Mouse (Mus musculus) myocyte (in vitro differentiated cells): ENCODE results near the gene Crispld2. TPM values are rescaled to one million over a fixed set of nuclear protein-coding genes. Genes with fewer than 3 reads are reported as not detected.

Experiments
- H3K27me3 ChIP-seq: one replicate; pipeline ENCODE4 v1.6.1; 2011; ENCODE audit not compliant: control insufficient read depth, insufficient read depth, insufficient read length
- H3K36me3 ChIP-seq: one replicate; pipeline ENCODE4 v1.6.1; 2011; ENCODE audit not compliant: control insufficient read depth, insufficient read depth
- H3K4me2 ChIP-seq: one replicate; pipeline ENCODE4 v1.6.1; 2011; ENCODE audit warnings: low read depth, control low read depth
- H3K4me3 ChIP-seq: one replicate; pipeline ENCODE4 v1.5.1; 2011; ENCODE audit warnings: mild to moderate bottlenecking, control low read depth, moderate library complexity
- H3K79me2 ChIP-seq: one replicate; pipeline ENCODE4 v1.6.1; 2011; ENCODE audit not compliant: control insufficient read depth, insufficient read depth
- H3ac ChIP-seq: one replicate; pipeline ENCODE4 v1.6.1; 2011; ENCODE audit not compliant: control insufficient read depth, insufficient read length
- CEBPB ChIP-seq: IDR thresholded peaks from 2 replicates; pipeline ENCODE4 v1.6.1; 2011; ENCODE audit warnings: mild to moderate bottlenecking, moderate library complexity; ENCODE audit not compliant: poor library complexity, insufficient read depth, severe bottlenecking
- E2F4 ChIP-seq: IDR thresholded peaks from one replicate; pipeline ENCODE4 v1.6.1; 2011; ENCODE audit warnings: mild to moderate bottlenecking, control low read depth, moderate library complexity; ENCODE audit not compliant: insufficient read depth
- MAX ChIP-seq: IDR thresholded peaks from one replicate; pipeline ENCODE4 v1.6.1; 2011; ENCODE audit warnings: low read depth, mild to moderate bottlenecking, control low read depth
- MYOD1 ChIP-seq, 3 experiments: IDR thresholded peaks; one replicate each; pipeline ENCODE4 v1.6.1; 2011; ENCODE audit warnings: control low read depth in 2 of 3, low read depth in 2 of 3, mild to moderate bottlenecking in 2 of 3, moderate library complexity in 1 of 3; ENCODE audit not compliant: insufficient read length in 2 of 3, control insufficient read depth in 1 of 3
- MYOG ChIP-seq, 3 experiments: IDR thresholded peaks; one replicate each; pipeline ENCODE4 v1.6.1; 2011; ENCODE audit warnings: control low read depth in 2 of 3, low read depth in 2 of 3, mild to moderate bottlenecking in 2 of 3; ENCODE audit not compliant: insufficient read length in 2 of 3, control insufficient read depth in 1 of 3, insufficient read depth in 1 of 3
- POLR2A ChIP-seq: IDR thresholded peaks from one replicate; pipeline ENCODE4 v1.6.1; 2011; ENCODE audit warnings: low read depth, mild to moderate bottlenecking, control low read depth, moderate library complexity; ENCODE audit not compliant: insufficient read length
- POLR2AphosphoS2 ChIP-seq: IDR thresholded peaks from one replicate; pipeline ENCODE4 v1.6.1; 2011; ENCODE audit warnings: low read depth, control low read depth; ENCODE audit not compliant: insufficient read length
- REST ChIP-seq: IDR thresholded peaks from one replicate; pipeline ENCODE4 v1.6.1; 2011; ENCODE audit warnings: mild to moderate bottlenecking, control low read depth, moderate library complexity; ENCODE audit not compliant: insufficient read depth, insufficient read length
- SRF ChIP-seq: IDR thresholded peaks from one replicate; pipeline ENCODE4 v1.6.1; 2011; ENCODE audit warnings: low read depth; ENCODE audit not compliant: control insufficient read depth, insufficient read length
- TCF12 ChIP-seq: IDR thresholded peaks from one replicate; pipeline ENCODE4 v1.6.1; 2011; ENCODE audit warnings: mild to moderate bottlenecking, control low read depth; ENCODE audit not compliant: poor library complexity, insufficient read depth, severe bottlenecking
- TCF3 ChIP-seq: IDR thresholded peaks from one replicate; pipeline ENCODE4 v1.6.1; 2011; ENCODE audit warnings: low read depth, control low read depth; ENCODE audit not compliant: insufficient read length
- USF1 ChIP-seq: IDR thresholded peaks from one replicate; pipeline ENCODE4 v1.6.1; 2011; ENCODE audit warnings: low read depth, mild to moderate bottlenecking, control low read depth, moderate library complexity
- polyA plus RNA-seq: library from polyadenylated mRNA; unstranded; fragments of >200 nt; fragmentation: generic; extraction: Trizol; gene quantifications from one replicate; pipeline ENCODE4 v1.2.1, GENCODE M21; 2012; ENCODE audit warnings: missing spikeins

Crispld2 gene
- polyA plus RNA-seq, 1 experiment = 0.07 TPM

DNA sequence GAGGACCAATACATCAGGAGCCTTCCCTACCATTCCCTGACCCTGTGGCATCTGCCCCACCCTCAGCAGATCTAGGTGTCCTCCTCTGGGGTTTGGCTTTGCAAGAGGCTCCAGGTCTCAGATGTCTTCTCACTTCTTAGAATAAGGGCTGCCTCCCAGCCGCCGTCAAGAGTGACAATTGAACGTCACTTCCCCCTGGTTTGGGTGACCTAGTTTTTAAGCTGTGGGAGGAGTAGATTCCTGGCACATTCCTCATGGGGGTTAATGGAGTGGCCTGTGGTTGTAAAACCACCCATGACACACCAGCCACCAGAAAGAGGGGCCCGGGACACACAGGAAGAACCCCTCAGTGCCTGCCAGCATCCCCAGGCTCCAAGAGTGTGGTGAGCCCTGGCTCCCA lies 58.8 kb downstream of the Crispld2 start:
- Histone ChIP-seq H3K4me3 (no peak overlapping the region), H3K36me3 (no peaks in the 10 kb centered on the region), H3ac (no peak overlapping the region), H3K27me3 (no peaks in the 10 kb centered on the region), H3K79me2 (no peaks in the 10 kb centered on the region), H3K4me2 (peak overlapping the region; percentile 27)
- no peak for TF ChIP-seq USF1
- no peak for TF ChIP-seq REST
- no peak for TF ChIP-seq POLR2AphosphoS2
- TF ChIP-seq E2F4 = no peak
- TF ChIP-seq MAX = no peak
- TF ChIP-seq MYOD1 (IDR thresholded peaks at IDR 0.05; ENCODE audit: control insufficient read depth in 1 of 3, insufficient read length in 2 of 3, low read depth in 2 of 3) = no peak
- TF ChIP-seq MYOG (IDR thresholded peaks at IDR 0.05; ENCODE audit: control insufficient read depth in 1 of 3, insufficient read depth in 1 of 3, insufficient read length in 2 of 3, low read depth in 2 of 3) = no peak
- no peak for TF ChIP-seq TCF12

DNA sequence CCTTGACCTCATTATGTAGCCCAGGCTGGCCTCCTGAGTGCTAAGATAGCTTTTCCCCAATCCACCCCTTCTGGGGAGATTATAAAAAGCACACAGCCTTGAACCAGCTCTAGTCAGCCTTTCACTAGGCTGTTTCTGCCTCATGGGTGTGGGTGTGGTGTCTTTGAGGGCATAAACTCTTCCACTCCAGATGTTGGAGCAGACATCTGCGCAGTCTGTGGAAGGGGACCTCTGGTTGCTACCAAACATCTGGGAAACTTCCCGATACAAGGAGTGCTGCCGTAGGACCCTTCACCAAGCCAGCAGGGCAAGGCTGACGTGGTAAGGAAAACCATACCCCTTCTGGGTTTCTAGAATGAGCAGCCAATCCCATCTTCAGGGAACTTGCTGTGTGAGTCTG lies 59.7 kb downstream of the Crispld2 start:
- TF ChIP-seq MAX (no peak), TCF3 (no peak), E2F4 (no peak), REST (no peak), USF1 (no peak), POLR2AphosphoS2 (no peak), CEBPB (no peak), MYOG (IDR thresholded peaks at IDR 0.05; ENCODE audit: control insufficient read depth in 1 of 3, insufficient read depth in 1 of 3, insufficient read length in 2 of 3, low read depth in 2 of 3) (no peak), SRF (no peak), POLR2A (no peak), TCF12 (no peak), MYOD1 (IDR thresholded peaks at IDR 0.05; ENCODE audit: control insufficient read depth in 1 of 3, insufficient read length in 2 of 3, low read depth in 2 of 3) (no peak)
- Histone ChIP-seq H3K4me2 (no peak overlapping the region), H3K27me3 (no peaks in the 10 kb centered on the region), H3K4me3 (no peak overlapping the region), H3ac (no peak overlapping the region), H3K36me3 (no peaks in the 10 kb centered on the region), H3K79me2 (no peaks in the 10 kb centered on the region)

DNA sequence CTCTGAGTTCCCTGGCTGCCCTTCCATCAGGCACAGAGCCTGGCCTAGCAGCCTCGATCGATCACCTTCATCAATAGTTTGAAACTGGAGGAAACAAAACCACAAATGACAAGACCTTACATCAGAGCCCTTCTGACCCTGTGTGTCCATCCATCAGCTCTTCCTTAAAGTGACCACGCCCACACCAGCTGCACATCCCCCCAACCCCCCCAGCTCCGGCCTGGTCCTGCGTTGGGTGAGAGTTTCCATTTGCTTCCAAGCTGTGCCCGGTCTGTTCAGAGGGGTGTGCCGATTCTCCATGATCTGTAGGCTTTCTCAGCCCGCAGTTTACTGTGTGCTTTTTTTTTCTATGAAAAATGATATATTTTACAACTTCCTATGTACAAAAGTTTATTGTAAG lies 60.1 kb downstream of the Crispld2 start:
- Histone ChIP-seq H3K79me2 (no peaks in the 10 kb centered on the region), H3ac (no peak overlapping the region), H3K4me3 (no peak overlapping the region), H3K27me3 (no peaks in the 10 kb centered on the region), H3K4me2 (no peak overlapping the region), H3K36me3 (no peaks in the 10 kb centered on the region)
- TF ChIP-seq POLR2AphosphoS2 (no peak), MAX (no peak), MYOG (IDR thresholded peaks at IDR 0.05; ENCODE audit: control insufficient read depth in 1 of 3, insufficient read depth in 1 of 3, insufficient read length in 2 of 3, low read depth in 2 of 3) (peak in 1 of 3 experiments; percentile 11)

DNA sequence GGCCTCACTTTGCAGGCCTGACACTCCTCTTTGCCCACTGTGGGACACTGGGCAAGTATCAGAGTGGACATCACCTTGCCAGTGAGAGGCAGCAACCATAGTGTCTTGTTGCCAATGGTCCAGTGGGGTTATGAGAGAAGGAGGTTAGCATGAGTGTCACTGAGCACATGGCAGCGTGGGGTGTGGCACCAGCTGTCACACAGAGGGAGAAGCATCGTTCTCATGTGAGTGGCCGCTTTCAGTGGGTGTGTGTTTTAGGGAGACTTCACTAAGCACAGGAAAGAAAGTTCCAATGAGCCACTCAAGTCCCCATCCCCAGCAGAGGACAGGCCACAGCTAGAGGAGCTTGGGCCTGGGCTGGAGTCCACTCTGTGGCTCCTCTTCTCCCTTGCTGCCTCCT lies 62.6 kb downstream of the Crispld2 start:
- H3ac ChIP-seq = no peak overlapping the region
- H3K4me2 ChIP-seq = no peak overlapping the region
- no peaks in the 10 kb centered on the region for H3K27me3 ChIP-seq
- H3K4me3 ChIP-seq = no peak overlapping the region
- no peaks in the 10 kb centered on the region for H3K79me2 ChIP-seq
- no peak for TF ChIP-seq POLR2A
- TF ChIP-seq MYOD1 (IDR thresholded peaks at IDR 0.05; ENCODE audit: control insufficient read depth in 1 of 3, insufficient read length in 2 of 3, low read depth in 2 of 3) = peak in 2 of 3 experiments; percentile 56 to 88
- no peak for TF ChIP-seq MAX
- TF ChIP-seq MYOG (IDR thresholded peaks at IDR 0.05; ENCODE audit: control insufficient read depth in 1 of 3, insufficient read depth in 1 of 3, insufficient read length in 2 of 3, low read depth in 2 of 3) = peak; percentile 34 to 88 (median 55)
- TF ChIP-seq REST = no peak
- TF ChIP-seq CEBPB = no peak
- TF ChIP-seq SRF = no peak
- no peaks in the 10 kb centered on the region for H3K36me3 ChIP-seq

DNA sequence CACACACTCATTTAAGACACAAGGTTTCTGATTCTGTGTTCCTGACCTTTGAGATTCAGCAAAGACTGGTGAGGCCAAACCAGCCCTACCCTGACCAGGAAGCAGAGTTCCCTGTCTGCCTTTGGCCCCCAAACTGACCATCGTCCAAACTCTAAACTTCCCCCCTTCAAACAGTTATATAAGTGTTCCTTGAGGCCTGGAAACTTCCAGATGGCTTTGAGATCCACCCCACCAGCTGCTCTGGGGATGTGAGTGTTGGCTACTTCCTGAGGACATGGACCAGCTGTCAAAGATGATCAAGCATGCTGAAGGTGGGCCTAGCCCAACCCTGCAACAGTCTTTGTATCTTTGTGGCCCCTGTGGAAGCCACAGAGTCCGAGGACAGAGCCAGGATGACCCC lies 64.8 kb downstream of the Crispld2 start:
- TF ChIP-seq MYOD1 (IDR thresholded peaks at IDR 0.05; ENCODE audit: control insufficient read depth in 1 of 3, insufficient read length in 2 of 3, low read depth in 2 of 3) (peak in 2 of 3 experiments; percentile 70 to 78), POLR2AphosphoS2 (no peak), MYOG (IDR thresholded peaks at IDR 0.05; ENCODE audit: control insufficient read depth in 1 of 3, insufficient read depth in 1 of 3, insufficient read length in 2 of 3, low read depth in 2 of 3) (peak in 1 of 3 experiments; percentile 56), TCF3 (peak; percentile 2)
- H3K36me3 ChIP-seq = no peaks in the 10 kb centered on the region
- no peak overlapping the region for H3ac ChIP-seq
- H3K4me3 ChIP-seq = no peak overlapping the region
- peaks cover 5% of the 10 kb centered on the region for H3K27me3 ChIP-seq
- no peak overlapping the region for H3K4me2 ChIP-seq
- no peaks in the 10 kb centered on the region for H3K79me2 ChIP-seq
